Mouse (Mus musculus) kidney, adult 2 months (tissue): ENCODE data around the gene Col4a1. TPM values are rescaled to one million over a fixed set of nuclear protein-coding genes. Genes with fewer than 3 reads are reported as not detected.
A peak's percentile ranks its signal among the peaks of the same experiment; 100 is the strongest.

Source experiments
- DNase-seq: peaks from one replicate; pipeline ENCODE4 v3.0.0; 2021
- H3K27ac ChIP-seq: fragments of 200-500 bp; 2 replicates; pipeline ENCODE4 v1.5.1; 2012; ENCODE audit warnings: low read depth, low read length, control low read depth, inconsistent platforms; ENCODE audit not compliant: insufficient read depth
- H3K27me3 ChIP-seq: fragments of 200-500 bp; replicated peaks from 2 replicates; pipeline ENCODE4 v1.6.1; 2012; ENCODE audit warnings: mild to moderate bottlenecking, moderate library complexity, low read length, inconsistent platforms; ENCODE audit not compliant: control insufficient read depth, insufficient read depth
- H3K36me3 ChIP-seq: fragments of 200-500 bp; 2 replicates; pipeline ENCODE4 v1.6.1; 2012; ENCODE audit warnings: mild to moderate bottlenecking, moderate library complexity, low read length, inconsistent platforms; ENCODE audit not compliant: control insufficient read depth, insufficient read depth
- H3K4me1 ChIP-seq: fragments of 200-500 bp; 2 replicates; pipeline ENCODE4 v1.6.1; 2011; ENCODE audit warnings: low read length; ENCODE audit not compliant: control insufficient read depth, insufficient read depth
- H3K4me3 ChIP-seq: fragments of 200-500 bp; 2 replicates; pipeline ENCODE4 v1.5.1; 2011; ENCODE audit warnings: mild to moderate bottlenecking, low read depth, low read length, control low read depth; ENCODE audit not compliant: insufficient read depth
- CTCF ChIP-seq: fragments of 200-500 bp; conservative IDR thresholded peaks from 2 replicates; pipeline ENCODE4 v1.5.1; 2011; ENCODE audit warnings: low read depth, mild to moderate bottlenecking, control low read depth, low read length, moderate library complexity, mixed read lengths; ENCODE audit not compliant: insufficient read depth, insufficient read length
- POLR2A ChIP-seq: fragments of 200-500 bp; IDR thresholded peaks from one replicate; pipeline ENCODE4 v1.6.1; 2011; ENCODE audit warnings: low read depth, low read length, control low read depth
- WGBS: fragments of 180-500 bp; shearing (Covaris S2); methylation state at CpG from one replicate; pipeline ENCODE4 v1.1.7; 2018; 5-methylcytosine and 5-hydroxymethylcytosine counted together
- polyA plus RNA-seq: library from polyadenylated mRNA; depleted of rRNA; stranded (reverse); fragments of >200 nt; gene quantifications from 2 replicates; pipeline ENCODE4 v1.2.3, GENCODE M21; 2012

The Col4a1 gene
- polyA plus RNA-seq, 1 experiment: 216 TPM

DNA sequence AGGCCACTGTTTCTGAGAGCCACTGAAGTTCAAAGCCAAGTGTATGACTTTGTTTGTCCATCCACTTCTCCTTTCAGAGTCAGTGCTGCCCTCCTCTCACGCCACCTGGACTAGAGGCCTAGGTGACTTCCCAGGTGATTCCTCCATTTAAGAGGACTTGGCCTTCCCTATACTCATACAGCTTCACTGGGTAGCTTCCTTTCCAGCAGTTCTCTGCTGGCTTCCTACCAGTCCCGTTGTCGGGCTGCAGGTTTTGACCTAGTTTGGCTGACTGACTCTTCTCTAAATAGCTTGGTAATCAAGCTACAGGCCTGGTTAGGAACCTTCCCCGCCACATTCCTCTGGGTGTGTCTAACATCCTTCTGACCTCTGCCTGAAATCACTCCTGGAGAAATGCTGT lies 18.9 kb upstream of the Col4a1 start:
- H3K4me1 ChIP-seq: peaks cover 49% of the 10 kb centered on the region
- H3K27me3 ChIP-seq: no peaks in the 10 kb centered on the region
- H3K27ac ChIP-seq: no peak overlapping the region
- 25% methylated on average over 4 of the region's 4 CpGs for WGBS
- no peak for TF ChIP-seq CTCF
- TF ChIP-seq POLR2A: no peak
- no peaks in the 10 kb centered on the region for H3K36me3 ChIP-seq
- peak; percentile 61 for DNase-seq
- H3K4me3 ChIP-seq: no peak overlapping the region

DNA sequence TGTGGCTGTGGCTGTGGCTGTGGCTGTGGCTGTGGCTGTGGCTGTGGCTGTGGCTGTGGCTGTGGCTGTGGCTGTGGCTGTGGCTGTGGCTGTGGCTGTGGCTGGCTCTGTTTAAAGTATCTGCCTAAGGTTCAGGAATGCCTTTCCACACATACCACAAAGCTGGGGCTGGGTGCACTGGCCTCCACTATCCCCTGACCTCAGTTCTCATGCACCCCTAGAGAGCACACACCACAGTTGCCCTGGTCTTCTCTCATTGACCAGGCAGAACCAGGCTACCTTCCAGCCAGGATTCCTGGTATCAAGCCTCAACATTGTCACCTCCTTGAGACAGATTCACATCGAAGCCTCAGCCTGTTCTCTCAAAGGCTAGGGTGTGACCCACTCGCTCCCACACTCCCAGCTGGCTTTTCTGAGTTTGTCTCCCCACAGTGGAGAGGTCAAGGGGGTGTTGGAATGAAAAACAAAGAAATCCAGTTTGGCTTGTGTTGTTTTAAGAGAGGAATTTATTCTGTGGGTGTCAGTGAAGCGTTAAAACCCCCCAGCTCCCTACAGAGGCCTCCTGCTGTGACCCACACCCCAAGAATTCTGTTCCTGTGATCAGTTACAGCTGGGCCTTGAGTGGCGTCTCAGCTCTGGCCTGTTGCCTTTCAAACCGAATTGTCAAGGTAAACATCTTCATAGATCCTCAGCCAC lies 15.2 kb upstream of the Col4a1 start:
- no peak for DNase-seq
- Histone ChIP-seq H3K27me3 (no peaks in the 10 kb centered on the region), H3K27ac (no peak overlapping the region), H3K36me3 (no peaks in the 10 kb centered on the region), H3K4me3 (no peak overlapping the region), H3K4me1 (peaks cover 50% of the 10 kb centered on the region)
- TF ChIP-seq POLR2A (no peak), CTCF (no peak)
- 39% methylated on average over 5 of the region's 5 CpGs for WGBS

DNA sequence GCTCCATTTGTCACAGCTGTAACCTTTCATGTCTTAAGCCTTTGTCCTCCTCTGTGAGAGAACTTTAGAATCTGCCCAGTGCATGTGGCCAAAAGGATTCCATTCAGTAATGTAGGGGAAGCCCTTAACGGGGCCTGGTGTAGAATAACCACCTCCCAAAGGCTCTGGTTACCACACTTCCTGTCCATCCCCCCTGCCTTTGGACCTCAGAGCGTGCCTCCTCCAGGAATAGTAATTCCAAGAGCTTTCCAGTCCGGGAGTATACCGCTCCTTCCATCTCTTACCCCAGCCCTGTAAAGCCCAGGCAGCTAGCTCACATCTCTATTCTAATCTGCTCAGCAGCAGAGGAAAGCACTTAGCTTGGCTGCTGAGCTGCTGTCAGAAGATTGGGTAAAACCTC lies 14.7 kb upstream of the Col4a1 start:
- Histone ChIP-seq H3K27ac (peak overlapping the region; percentile 21; the same call in 1 of the 2 replicates), H3K4me3 (no peak overlapping the region), H3K27me3 (no peaks in the 10 kb centered on the region), H3K36me3 (no peaks in the 10 kb centered on the region), H3K4me1 (peaks cover 49% of the 10 kb centered on the region)
- DNase-seq: no peak
- TF ChIP-seq POLR2A (no peak), CTCF (no peak)
- WGBS: 42% methylated on average over 4 of the region's 4 CpGs

DNA sequence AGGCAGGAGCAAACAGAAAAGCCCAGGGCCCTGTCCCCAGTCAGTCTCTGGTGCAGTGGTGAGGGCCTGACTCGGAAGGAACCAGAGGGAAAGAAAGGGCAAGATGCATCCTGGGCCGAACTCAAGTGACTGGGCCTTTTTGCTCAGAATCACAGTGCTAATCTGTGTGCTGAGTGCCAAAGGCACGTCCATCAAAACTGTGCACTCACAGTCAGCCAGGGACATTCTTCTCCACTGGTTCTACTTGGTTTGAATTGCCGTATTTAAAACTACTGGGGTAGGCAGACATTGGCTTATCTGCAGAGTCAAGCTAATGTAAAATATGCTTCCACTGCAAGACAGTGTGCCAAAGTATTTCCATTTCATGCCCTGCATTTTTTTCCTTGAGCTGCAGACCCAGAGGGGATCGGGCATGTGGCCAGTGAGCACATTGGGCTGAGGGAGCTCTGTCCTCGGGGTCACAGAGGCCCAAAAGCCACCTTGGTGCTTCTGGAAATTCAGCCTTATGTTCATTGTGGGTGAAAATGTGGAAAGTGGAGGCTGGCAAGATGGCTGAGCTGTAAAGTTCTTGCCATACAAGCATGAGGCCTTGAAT lies 12.3 kb upstream of the Col4a1 start:
- no peaks in the 10 kb centered on the region for H3K27me3 ChIP-seq
- no peaks in the 10 kb centered on the region for H3K36me3 ChIP-seq
- no peak for TF ChIP-seq CTCF
- peak overlapping the region; percentile 61; the same call in 1 of the 2 replicates for H3K27ac ChIP-seq
- DNase-seq: peak; percentile 80
- peaks cover 43% of the 10 kb centered on the region for H3K4me1 ChIP-seq
- H3K4me3 ChIP-seq: no peak overlapping the region
- 14% methylated on average over 6 of the region's 6 CpGs for WGBS

DNA sequence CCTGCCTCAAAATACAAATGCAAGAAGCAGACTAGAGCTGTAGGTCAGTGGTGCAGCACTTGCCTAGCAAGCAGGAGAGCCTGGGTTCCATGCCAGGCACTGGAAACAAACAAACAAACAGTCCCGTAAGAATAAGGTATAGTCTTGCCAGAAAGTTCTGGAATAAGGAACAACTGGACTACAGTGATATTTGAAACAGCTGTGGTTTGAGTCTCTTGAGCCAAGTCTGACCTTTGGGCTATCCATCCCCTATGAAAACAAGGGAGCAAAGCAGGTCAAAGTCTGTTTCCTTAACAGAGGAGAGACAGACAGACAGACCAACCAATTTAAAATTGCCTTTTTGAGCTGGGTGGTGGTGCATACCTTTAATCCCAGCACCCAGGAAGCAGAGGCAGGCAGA lies 11.1 kb upstream of the Col4a1 start:
- Histone ChIP-seq H3K36me3 (no peaks in the 10 kb centered on the region), H3K27ac (peak overlapping the region; percentile 41), H3K27me3 (no peaks in the 10 kb centered on the region), H3K4me3 (no peak overlapping the region), H3K4me1 (peaks cover 43% of the 10 kb centered on the region)
- peak; percentile 78 for DNase-seq
- 38% methylated on average over 1 of the region's 1 CpGs for WGBS
- TF ChIP-seq CTCF: no peak
- no peak for TF ChIP-seq POLR2A

DNA sequence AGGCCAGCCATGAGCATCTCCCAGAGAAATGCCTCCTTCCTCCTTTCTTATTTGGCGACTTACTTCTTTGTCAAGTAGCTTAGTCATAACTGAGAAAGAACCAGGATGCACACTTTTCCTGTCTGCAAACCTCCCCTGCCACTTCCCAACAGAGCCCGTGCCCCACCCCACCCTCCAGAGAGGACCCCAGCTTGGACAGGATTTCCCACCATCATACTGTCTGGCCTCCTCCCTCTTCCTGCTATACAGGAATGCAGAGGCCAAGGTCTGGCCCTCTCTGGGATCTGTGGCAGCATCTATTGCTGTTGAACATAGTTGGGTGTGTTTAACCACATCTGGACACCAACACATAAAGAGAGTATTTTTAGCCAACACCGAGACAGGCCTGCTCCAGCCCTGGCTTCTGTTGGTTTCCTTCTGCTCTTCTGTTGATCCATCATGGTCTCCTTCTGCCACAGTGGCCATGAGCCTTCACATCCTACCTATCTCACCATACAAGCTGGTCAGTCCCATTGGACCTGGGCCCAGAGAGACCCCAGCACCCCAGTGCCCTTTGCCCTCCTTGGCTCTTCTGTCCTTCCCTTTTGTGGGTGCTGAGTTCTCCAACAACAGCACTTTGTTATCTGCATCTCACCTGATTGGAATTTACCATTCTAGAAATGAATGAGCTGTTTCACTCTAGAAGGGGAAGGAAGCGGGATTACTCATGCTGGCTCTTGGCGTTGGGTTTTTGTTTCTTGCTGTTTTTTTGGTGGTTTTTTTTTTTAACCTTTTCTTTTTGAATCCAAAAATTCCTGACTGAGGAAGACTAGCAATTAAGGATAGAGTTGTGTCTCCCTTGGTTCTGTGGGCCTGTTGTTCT lies 10.3 kb upstream of the Col4a1 start:
- Histone ChIP-seq H3K27me3 (no peaks in the 10 kb centered on the region), H3K27ac (peak overlapping the region; percentile 41), H3K4me1 (peaks cover 39% of the 10 kb centered on the region), H3K36me3 (no peaks in the 10 kb centered on the region), H3K4me3 (no peak overlapping the region)
- TF ChIP-seq POLR2A (no peak), CTCF (no peak)
- 61% methylated on average over 5 of the region's 5 CpGs for WGBS
- DNase-seq: peak; percentile 75

DNA sequence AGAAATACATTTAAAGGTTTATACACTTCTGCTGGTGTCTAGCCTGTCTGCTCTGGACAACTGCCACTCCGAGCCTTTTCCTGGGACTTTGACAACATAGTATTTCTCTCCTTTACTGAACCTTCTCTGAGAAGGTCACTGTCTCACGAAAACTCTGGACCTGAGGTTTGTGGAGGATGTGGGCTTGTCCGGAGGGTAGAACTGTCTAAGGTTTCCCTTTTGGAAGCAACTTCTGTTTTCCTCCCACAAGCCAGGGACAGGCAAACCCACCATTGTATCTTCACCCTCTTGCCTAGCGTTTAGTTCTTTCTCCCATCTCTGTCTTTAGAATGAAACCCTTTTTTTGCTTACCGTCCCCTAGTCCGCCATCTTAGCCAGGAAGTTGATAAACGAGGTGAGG lies 9.2 kb upstream of the Col4a1 start:
- H3K27ac ChIP-seq: no peak overlapping the region
- 65% methylated on average over 7 of the region's 7 CpGs for WGBS
- no peak for TF ChIP-seq CTCF
- TF ChIP-seq POLR2A: no peak
- no peaks in the 10 kb centered on the region for H3K27me3 ChIP-seq
- no peaks in the 10 kb centered on the region for H3K36me3 ChIP-seq
- no peak overlapping the region for H3K4me3 ChIP-seq
- peaks cover 29% of the 10 kb centered on the region for H3K4me1 ChIP-seq
- DNase-seq: no peak
